Mouse (Mus musculus) midbrain, embryonic 15.5 days (tissue): Measurements from ENCODE around the gene Rnf4. TPM values are rescaled to one million over a fixed set of nuclear protein-coding genes. Genes with fewer than 3 reads are reported as not detected.

Experiments used
- ATAC-seq: fragments of 200-750 bp; cut with Nextera tagmentation; replicated peaks from 2 replicates; pipeline ENCODE4 v1.8.0; 2017; ENCODE audit warnings: moderate TSS enrichment
- H3K27ac ChIP-seq: fragments of 300-500 bp; sonication (generic); 2 replicates; pipeline ENCODE4 v1.5.1; 2015; ENCODE audit warnings: mild to moderate bottlenecking, inconsistent platforms
- H3K27me3 ChIP-seq: fragments of 300-500 bp; sonication (generic); replicated peaks from 2 replicates; pipeline ENCODE4 v1.6.1; 2015; ENCODE audit warnings: inconsistent platforms
- H3K36me3 ChIP-seq: fragments of 300-500 bp; sonication (generic); replicated peaks from 2 replicates; pipeline ENCODE4 v1.6.1; 2015; ENCODE audit warnings: inconsistent platforms
- H3K4me1 ChIP-seq: fragments of 300-500 bp; sonication (generic); 2 replicates; pipeline ENCODE4 v1.6.1; 2015; ENCODE audit warnings: inconsistent platforms
- H3K4me2 ChIP-seq: fragments of 300-500 bp; sonication (generic); 2 replicates; pipeline ENCODE4 v1.6.1; 2015; ENCODE audit warnings: inconsistent platforms, mild to moderate bottlenecking, moderate library complexity
- H3K4me3 ChIP-seq: fragments of 300-500 bp; sonication (generic); 2 replicates; pipeline ENCODE4 v1.5.1; 2015; ENCODE audit warnings: mild to moderate bottlenecking, inconsistent platforms
- H3K9ac ChIP-seq: fragments of 300-500 bp; sonication (generic); 2 replicates; pipeline ENCODE4 v1.6.1; 2015; ENCODE audit warnings: mild to moderate bottlenecking, inconsistent platforms
- H3K9me3 ChIP-seq: fragments of 300-500 bp; sonication (generic); 2 replicates; pipeline ENCODE4 v1.6.1; 2016; ENCODE audit warnings: inconsistent platforms
- WGBS: fragments of 180-500 bp; shearing (Covaris S2); methylation state at CpG from one replicate; pipeline ENCODE4 v1.1.7; 2015; ENCODE audit warnings: mixed read lengths; 5-methylcytosine and 5-hydroxymethylcytosine counted together
- polyA plus RNA-seq: library from polyadenylated mRNA; unstranded; fragments of >200 nt; fragmentation: Nextera tagmentation; extraction: Ambion mirVana; gene quantifications from 2 replicates; pipeline ENCODE4 v1.2.1, GENCODE M21; 2015

Rnf4 gene
- polyA plus RNA-seq, 1 experiment from 2014 or later: 132 TPM

GRCm38 (mm10) chr5:34393251-34393650 lies 57.2 kb downstream of the Rnf4 start:
- Histone ChIP-seq H3K27ac (no peak overlapping the region), H3K4me3 (no peak overlapping the region), H3K9ac (no peak overlapping the region), H3K4me1 (0 out of 2 replicates have a peak, but pooled peaks cover 3% of the 10 kb centered on the region), H3K36me3 (no peaks in the 10 kb centered on the region), H3K4me2 (no peak overlapping the region), H3K9me3 (no peaks in the 10 kb centered on the region), H3K27me3 (no peaks in the 10 kb centered on the region)
- no peak for ATAC-seq
- 95% methylated on average over 8 of the region's 8 CpGs for WGBS

- 97% methylated on average over 1 of the region's 1 CpGs for WGBS
These were observed 59.3 kb downstream of the Rnf4 start for GRCm38 (mm10) chr5:34395347-34395746.

GRCm38 (mm10) chr5:34395850-34396540 lies 59.9 kb downstream of the Rnf4 start:
- Histone ChIP-seq H3K4me1 (0 out of 2 replicates have a peak, but pooled peaks cover 3% of the 10 kb centered on the region), H3K9me3 (no peaks in the 10 kb centered on the region), H3K4me3 (no peak overlapping the region), H3K27ac (no peak overlapping the region), H3K4me2 (no peak overlapping the region), H3K9ac (no peak overlapping the region), H3K36me3 (no peaks in the 10 kb centered on the region), H3K27me3 (no peaks in the 10 kb centered on the region)
- WGBS: 88% methylated on average over 2 of the region's 2 CpGs
- ATAC-seq: no peak

More at GRCm38 (mm10) chr5:34395347-34395746, 59.3 kb downstream of the Rnf4 start:
- Histone ChIP-seq H3K4me3 (no peak overlapping the region), H3K9ac (no peak overlapping the region), H3K27ac (no peak overlapping the region), H3K4me1 (0 out of 2 replicates have a peak, but pooled peaks cover 3% of the 10 kb centered on the region), H3K4me2 (no peak overlapping the region), H3K36me3 (no peaks in the 10 kb centered on the region), H3K27me3 (no peaks in the 10 kb centered on the region), H3K9me3 (no peaks in the 10 kb centered on the region)
- no peak for ATAC-seq

GRCm38 (mm10) chr5:34397866-34398265 lies 61.8 kb downstream of the Rnf4 start:
- no peak overlapping the region for H3K4me3 ChIP-seq

GRCm38 (mm10) chr5:34398326-34398725 lies 62.2 kb downstream of the Rnf4 start:
- Histone ChIP-seq H3K4me3 (no peak overlapping the region), H3K4me2 (no peak overlapping the region), H3K36me3 (no peaks in the 10 kb centered on the region), H3K27me3 (no peaks in the 10 kb centered on the region), H3K9me3 (no peaks in the 10 kb centered on the region), H3K27ac (no peak overlapping the region), H3K9ac (no peak overlapping the region), H3K4me1 (0 out of 2 replicates have a peak, but pooled peaks cover 3% of the 10 kb centered on the region)
- ATAC-seq: no peak
- WGBS: 77% methylated on average over 1 of the region's 1 CpGs

More at GRCm38 (mm10) chr5:34397866-34398265, 61.8 kb downstream of the Rnf4 start:
- H3K9me3 ChIP-seq: no peaks in the 10 kb centered on the region
- H3K4me2 ChIP-seq: no peak overlapping the region
- ATAC-seq: no peak
- no peak overlapping the region for H3K9ac ChIP-seq
- no peaks in the 10 kb centered on the region for H3K27me3 ChIP-seq
- WGBS: 94% methylated on average over 2 of the region's 2 CpGs
- no peaks in the 10 kb centered on the region for H3K36me3 ChIP-seq
- 0 out of 2 replicates have a peak, but pooled peaks cover 3% of the 10 kb centered on the region for H3K4me1 ChIP-seq
- no peak overlapping the region for H3K27ac ChIP-seq

Other genes starting within 250 kb of the Rnf4 start
- gene Poln, start 166.8 kb upstream of the Rnf4 start, polyA plus RNA-seq: 0.27 and 0.52 TPM in 2 replicates
- gene Haus3, start 166.8 kb upstream of the Rnf4 start, polyA plus RNA-seq: 11.7 and 11.9 TPM in 2 replicates
- 35.0 and 38.1 TPM in 2 replicates for gene Mxd4, start 148.6 kb upstream of the Rnf4 start, polyA plus RNA-seq
- gene Zfyve28, start 47.8 kb upstream of the Rnf4 start, polyA plus RNA-seq: 4.7 and 6.1 TPM in 2 replicates
- gene Cfap99, start 47.7 kb upstream of the Rnf4 start, polyA plus RNA-seq: 0.10 and 0.28 TPM in 2 replicates
- 17.6 and 19.4 TPM in 2 replicates for gene Fam193a, start 33.6 kb downstream of the Rnf4 start, polyA plus RNA-seq
- gene Tnip2, start 177.7 kb downstream of the Rnf4 start, polyA plus RNA-seq: 10.9 and 13.0 TPM in 2 replicates
- 25.4 and 25.9 TPM in 2 replicates for gene Sh3bp2, start 189.5 kb downstream of the Rnf4 start, polyA plus RNA-seq
- 218 and 221 TPM in 2 replicates for gene Add1, start 237.4 kb downstream of the Rnf4 start, polyA plus RNA-seq